ENCODE assay signal across 8 mouse cellular contexts in genomic region chr2:104069704-104070185, GRCm38 (mm10). TPM values are rescaled to one million over a fixed set of nuclear protein-coding genes. Genes with fewer than 3 reads are reported as not detected.
DNase-seq lines count a peak whose midpoint lies in the region.

TSS of gene Cd59b (plus strand) at chr2:104069849.

- H3K4me3 ChIP-seq in embryonic facial prominence, embryonic 10.5 days, result peak within 1 kb of the TSS; percentile 56

- DNase-seq in urinary bladder, adult 18-20 months (ENCODE audit: low spot score in 2 of 2), result peak; percentile 24 to 45
- DNase-seq in urinary bladder, postnatal 10 days (ENCODE audit: low spot score), result no peak
- DNase-seq in embryonic facial prominence, embryonic 10.5 days (ENCODE audit: low spot score), result peak; percentile 80
- peak; percentile 29 to 39 for DNase-seq in heart, adult 9 months (ENCODE audit: low spot score in 2 of 2)
- DNase-seq in kidney, adult 9 months, result peak; percentile 64
- peak; percentile 53 for DNase-seq in lung, postnatal 14 days
- DNase-seq in retina, embryonic 14.5 days (ENCODE audit: low spot score), result peak; percentile 74
- DNase-seq in layer of hippocampus, adult 8-10 months (ENCODE audit: low spot score in 2 of 2), result no peak

- peaks cover 8% of the 10 kb centered on the region for H3K9me3 ChIP-seq in embryonic facial prominence, embryonic 10.5 days

- peaks cover 9% of the 10 kb centered on the region for H3K4me1 ChIP-seq in embryonic facial prominence, embryonic 10.5 days

- H3K27ac ChIP-seq in embryonic facial prominence, embryonic 10.5 days (replicated peaks), result peak within 1 kb of the TSS; percentile 82

- 8% methylated on average over 13 of the region's 13 CpGs for WGBS in embryonic facial prominence, embryonic 10.5 days

- no peaks in the 10 kb centered on the region for H3K27me3 ChIP-seq in embryonic facial prominence, embryonic 10.5 days (replicated peaks; ENCODE audit: low read depth, poor library complexity, severe bottlenecking)

- peaks cover 8% of the 10 kb centered on the region for H3K36me3 ChIP-seq in embryonic facial prominence, embryonic 10.5 days (replicated peaks)

RNA-seq across cellular contexts. Expression of gene Cd59b, which starts in this region (rescaled TPM):
- 4.1 and 4.4 TPM in 2 replicates for polyA plus RNA-seq in embryonic facial prominence, embryonic 10.5 days (2016; fragmentation: Nextera tagmentation; extraction: Ambion mirVana)
- 1 to 10 TPM in 2 of 4 experiments, under 1 TPM in 1, not detected in 1; 0.85 to 2.1 (median 1.6) TPM for total RNA-seq in layer of hippocampus, adult 8-10 months (2022)

Comparison
In these comparisons a context has a peak if more than half of its experiments do, and no peak if none do; other contexts are left out.
1. DNase-seq: peak in urinary bladder, adult 18-20 months (2 of 2), embryonic facial prominence, embryonic 10.5 days (single experiment), heart, adult 9 months (2 of 2), kidney, adult 9 months (single experiment), lung, postnatal 14 days (single experiment) and retina, embryonic 14.5 days (single experiment); none in urinary bladder, postnatal 10 days (single experiment) and layer of hippocampus, adult 8-10 months (0 of 2).